7 mouse cellular contexts compared by ENCODE assay signal in the genomic region with DNA sequence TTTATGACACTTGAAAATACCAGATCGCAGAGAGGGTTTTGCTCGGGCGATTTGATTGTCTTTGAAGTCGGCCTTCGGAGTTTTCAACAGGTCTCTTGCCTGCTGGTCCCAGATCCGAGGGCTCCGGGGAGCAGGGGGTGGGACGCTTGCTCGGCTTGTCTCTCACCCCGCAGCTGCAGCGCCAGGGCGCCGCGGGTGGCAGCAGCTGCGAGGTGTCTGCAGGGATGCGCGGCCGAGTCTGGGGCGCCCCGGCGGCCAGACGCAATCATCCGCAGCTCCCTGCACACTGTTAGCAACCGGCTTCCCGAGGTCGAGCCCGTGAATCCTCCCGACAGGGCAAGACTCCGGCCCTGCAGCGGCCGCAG.
DNase-seq lines count a peak whose midpoint lies in the region; ATAC-seq lines count a peak whose summit lies in the region.

No protein-coding gene starts in this region.

- peak; percentile 83 for DNase-seq in retina, postnatal 1 day
- DNase-seq in retina, embryonic 14.5 days (ENCODE audit: low spot score), result no peak
- DNase-seq in embryo, embryonic 11 days, result peak; percentile 84

- H3K4me1 ChIP-seq in heart, embryonic 11.5 days (ENCODE audit: control insufficient read depth, insufficient read depth, low read length), result no peaks in the 10 kb centered on the region
- H3K4me1 ChIP-seq in kidney, embryonic 16.5 days (ENCODE audit: insufficient read depth, low read length), result peaks cover 15% of the 10 kb centered on the region
- H3K4me1 ChIP-seq in megakaryocyte, embryonic 14.5 days, result peaks cover 13% of the 10 kb centered on the region
- peaks cover 11% of the 10 kb centered on the region for H3K4me1 ChIP-seq in stomach, embryonic 15.5 days

- peak overlapping the region; percentile 42 for H3K4me3 ChIP-seq in heart, embryonic 11.5 days (ENCODE audit: low read depth, low read length)
- peak overlapping the region; percentile 50 for H3K4me3 ChIP-seq in kidney, embryonic 16.5 days (ENCODE audit: low read length)
- peak overlapping the region; percentile 85 for H3K4me3 ChIP-seq in megakaryocyte, embryonic 14.5 days (replicated peaks)
- H3K4me3 ChIP-seq in stomach, embryonic 15.5 days (replicated peaks), result peak overlapping the region; percentile 46

- H3K27me3 ChIP-seq in heart, embryonic 11.5 days (ENCODE audit: control insufficient read depth, insufficient read depth, low read length), result peaks cover 44% of the 10 kb centered on the region
- H3K27me3 ChIP-seq in kidney, embryonic 16.5 days (ENCODE audit: insufficient read depth, low read length), result peaks cover 78% of the 10 kb centered on the region
- peaks cover 65% of the 10 kb centered on the region for H3K27me3 ChIP-seq in megakaryocyte, embryonic 14.5 days (replicated peaks)
- peaks cover 47% of the 10 kb centered on the region for H3K27me3 ChIP-seq in stomach, embryonic 15.5 days (replicated peaks)

- H3K36me3 ChIP-seq in heart, embryonic 11.5 days (ENCODE audit: control insufficient read depth, insufficient read depth, low read length), result no peaks in the 10 kb centered on the region
- no peaks in the 10 kb centered on the region for H3K36me3 ChIP-seq in kidney, embryonic 16.5 days (ENCODE audit: insufficient read depth, low read length)
- H3K36me3 ChIP-seq in megakaryocyte, embryonic 14.5 days (replicated peaks; ENCODE audit: low read length), result no peaks in the 10 kb centered on the region
- H3K36me3 ChIP-seq in stomach, embryonic 15.5 days, result no peaks in the 10 kb centered on the region

- H3K4me2 ChIP-seq in heart, embryonic 11.5 days, result peak overlapping the region; percentile 89
- peak overlapping the region; percentile 77 for H3K4me2 ChIP-seq in kidney, embryonic 16.5 days (replicated peaks; ENCODE audit: low read depth, low read length)
- peak overlapping the region; percentile 83 for H3K4me2 ChIP-seq in stomach, embryonic 15.5 days

- WGBS in heart, embryonic 11.5 days (ENCODE audit: insufficient replicate concordance), result under 1% methylated on average over 31 of the region's 31 CpGs
- WGBS in kidney, embryonic 16.5 days, result under 1% methylated on average over 31 of the region's 31 CpGs
- under 1% methylated on average over 30 of the region's 31 CpGs for WGBS in stomach, embryonic 15.5 days

- ATAC-seq in heart, embryonic 11.5 days (replicated peaks; ENCODE audit: insufficient number of reproducible peaks, low FRiP score, low TSS enrichment), result no peak; the same call in 1 of the 2 replicates
- peak; percentile 93 for ATAC-seq in kidney, embryonic 16.5 days (ENCODE audit: low FRiP score, low TSS enrichment)
- peak; percentile 56; the same call in 1 of the 2 replicates for ATAC-seq in stomach, embryonic 15.5 days (ENCODE audit: insufficient read depth, low FRiP score, low read depth)

- H3K9me3 ChIP-seq in heart, embryonic 11.5 days (replicated peaks; ENCODE audit: control insufficient read depth, low read length), result no peaks in the 10 kb centered on the region
- H3K9me3 ChIP-seq in kidney, embryonic 16.5 days (ENCODE audit: low read length), result no peaks in the 10 kb centered on the region
- 0 out of 2 replicates have a peak, but pooled peaks cover 6% of the 10 kb centered on the region for H3K9me3 ChIP-seq in megakaryocyte, embryonic 14.5 days
- no peaks in the 10 kb centered on the region for H3K9me3 ChIP-seq in stomach, embryonic 15.5 days

- H3K9ac ChIP-seq in heart, embryonic 11.5 days (ENCODE audit: low read depth, low read length), result peak overlapping the region; percentile 36; the same call in 1 of the 2 replicates
- peak overlapping the region; percentile 38 for H3K9ac ChIP-seq in kidney, embryonic 16.5 days (replicated peaks; ENCODE audit: low read length)
- H3K9ac ChIP-seq in stomach, embryonic 15.5 days, result no peak overlapping the region

- H3K27ac ChIP-seq in heart, embryonic 11.5 days (ENCODE audit: low read depth, low read length), result no peak overlapping the region
- H3K27ac ChIP-seq in kidney, embryonic 16.5 days (ENCODE audit: low read length), result no peak overlapping the region
- H3K27ac ChIP-seq in stomach, embryonic 15.5 days, result no peak overlapping the region
